Mouse (Mus musculus): Measurements from ENCODE around the gene Cers3. TPM values are rescaled to one million over a fixed set of nuclear protein-coding genes. Genes with fewer than 3 reads are reported as not detected.

Gene Cers3
- polyA plus RNA-seq, 1 experiment: 69.7 TPM

- TF ChIP-seq CTCF (IDR thresholded peaks at IDR 0.05; ENCODE audit: control insufficient read depth, insufficient read depth, insufficient replicate concordance, low read depth, low read length): peak; percentile 89; the same call in 1 of the 2 replicates
- TF ChIP-seq POLR2A (IDR thresholded peaks at IDR 0.05; ENCODE audit: control insufficient read depth, low read depth, low read length): no peak
- H3K27ac ChIP-seq (ENCODE audit: control insufficient read depth, insufficient read depth, low read depth, low read length): no peak within 1 kb of the TSS
- peaks cover 12% of the 10 kb centered on the region for H3K4me1 ChIP-seq (ENCODE audit: control insufficient read depth, insufficient read depth, low read length)
- no peaks in the 10 kb centered on the region for H3K36me3 ChIP-seq (ENCODE audit: control insufficient read depth, insufficient read depth, low read length)
- peak within 1 kb of the TSS; percentile 73 for H3K4me3 ChIP-seq (ENCODE audit: control insufficient read depth, low read depth, low read length)
- H3K27me3 ChIP-seq (ENCODE audit: control insufficient read depth, insufficient read depth, low read length): no peaks in the 10 kb centered on the region
Measured at GRCm38 (mm10) chr7:66839463-66840007, 96.2 kb downstream of the Cers3 start, which contains the start of gene Adamts17. Gene Adamts17, plus strand, starts transcription at chr7:66839735.

- TF ChIP-seq POLR2A (IDR thresholded peaks at IDR 0.05; ENCODE audit: control insufficient read depth, low read depth, low read length) (no peak), CTCF (IDR thresholded peaks at IDR 0.05; ENCODE audit: control insufficient read depth, insufficient read depth, insufficient replicate concordance, low read depth, low read length) (no peak)
- no peak overlapping the region for H3K27ac ChIP-seq (ENCODE audit: control insufficient read depth, insufficient read depth, low read depth, low read length)
Measured at GRCm38 (mm10) chr7:66840008-66840719, 96.9 kb downstream of the Cers3 start.

GRCm38 (mm10) chr7:66841165-66841564 lies 97.9 kb downstream of the Cers3 start:
- peaks cover 12% of the 10 kb centered on the region for H3K4me1 ChIP-seq (ENCODE audit: control insufficient read depth, insufficient read depth, low read length)
- H3K27me3 ChIP-seq (ENCODE audit: control insufficient read depth, insufficient read depth, low read length): no peaks in the 10 kb centered on the region
- no peak overlapping the region for H3K27ac ChIP-seq (ENCODE audit: control insufficient read depth, insufficient read depth, low read depth, low read length)
- no peak overlapping the region for H3K4me3 ChIP-seq (ENCODE audit: control insufficient read depth, low read depth, low read length)
- H3K36me3 ChIP-seq (ENCODE audit: control insufficient read depth, insufficient read depth, low read length): no peaks in the 10 kb centered on the region
- TF ChIP-seq CTCF (IDR thresholded peaks at IDR 0.05; ENCODE audit: control insufficient read depth, insufficient read depth, insufficient replicate concordance, low read depth, low read length) (no peak), POLR2A (IDR thresholded peaks at IDR 0.05; ENCODE audit: control insufficient read depth, low read depth, low read length) (no peak)

More at GRCm38 (mm10) chr7:66840008-66840719, 96.9 kb downstream of the Cers3 start:
- H3K4me3 ChIP-seq (ENCODE audit: control insufficient read depth, low read depth, low read length): peak overlapping the region; percentile 73
- no peaks in the 10 kb centered on the region for H3K36me3 ChIP-seq (ENCODE audit: control insufficient read depth, insufficient read depth, low read length)
- H3K4me1 ChIP-seq (ENCODE audit: control insufficient read depth, insufficient read depth, low read length): peaks cover 12% of the 10 kb centered on the region
- no peaks in the 10 kb centered on the region for H3K27me3 ChIP-seq (ENCODE audit: control insufficient read depth, insufficient read depth, low read length)

GRCm38 (mm10) chr7:66842021-66842420 lies 98.7 kb downstream of the Cers3 start:
- Histone ChIP-seq H3K36me3 (ENCODE audit: control insufficient read depth, insufficient read depth, low read length) (no peaks in the 10 kb centered on the region), H3K4me1 (ENCODE audit: control insufficient read depth, insufficient read depth, low read length) (peaks cover 12% of the 10 kb centered on the region), H3K27me3 (ENCODE audit: control insufficient read depth, insufficient read depth, low read length) (no peaks in the 10 kb centered on the region), H3K27ac (ENCODE audit: control insufficient read depth, insufficient read depth, low read depth, low read length) (no peak overlapping the region), H3K4me3 (ENCODE audit: control insufficient read depth, low read depth, low read length) (no peak overlapping the region)
- TF ChIP-seq POLR2A (IDR thresholded peaks at IDR 0.05; ENCODE audit: control insufficient read depth, low read depth, low read length): no peak
- peak; percentile 64; the same call in 1 of the 2 replicates for TF ChIP-seq CTCF (IDR thresholded peaks at IDR 0.05; ENCODE audit: control insufficient read depth, insufficient read depth, insufficient replicate concordance, low read depth, low read length)

GRCm38 (mm10) chr7:66843846-66844245 lies 100.5 kb downstream of the Cers3 start:
- no peak overlapping the region for H3K27ac ChIP-seq (ENCODE audit: control insufficient read depth, insufficient read depth, low read depth, low read length)
- H3K4me3 ChIP-seq (ENCODE audit: control insufficient read depth, low read depth, low read length): no peak overlapping the region
- H3K36me3 ChIP-seq (ENCODE audit: control insufficient read depth, insufficient read depth, low read length): no peaks in the 10 kb centered on the region
- no peaks in the 10 kb centered on the region for H3K27me3 ChIP-seq (ENCODE audit: control insufficient read depth, insufficient read depth, low read length)
- TF ChIP-seq CTCF (IDR thresholded peaks at IDR 0.05; ENCODE audit: control insufficient read depth, insufficient read depth, insufficient replicate concordance, low read depth, low read length) (no peak), POLR2A (IDR thresholded peaks at IDR 0.05; ENCODE audit: control insufficient read depth, low read depth, low read length) (no peak)
- peaks cover 12% of the 10 kb centered on the region for H3K4me1 ChIP-seq (ENCODE audit: control insufficient read depth, insufficient read depth, low read length)

GRCm38 (mm10) chr7:66846582-66846981 lies 103.3 kb downstream of the Cers3 start:
- Histone ChIP-seq H3K36me3 (ENCODE audit: control insufficient read depth, insufficient read depth, low read length) (no peaks in the 10 kb centered on the region), H3K27ac (ENCODE audit: control insufficient read depth, insufficient read depth, low read depth, low read length) (no peak overlapping the region), H3K4me1 (ENCODE audit: control insufficient read depth, insufficient read depth, low read length) (no peaks in the 10 kb centered on the region; the same call in 1 of the 2 replicates), H3K4me3 (ENCODE audit: control insufficient read depth, low read depth, low read length) (no peak overlapping the region), H3K27me3 (ENCODE audit: control insufficient read depth, insufficient read depth, low read length) (no peaks in the 10 kb centered on the region)
- no peak for TF ChIP-seq POLR2A (IDR thresholded peaks at IDR 0.05; ENCODE audit: control insufficient read depth, low read depth, low read length)
- no peak for TF ChIP-seq CTCF (IDR thresholded peaks at IDR 0.05; ENCODE audit: control insufficient read depth, insufficient read depth, insufficient replicate concordance, low read depth, low read length)

- Histone ChIP-seq H3K36me3 (ENCODE audit: control insufficient read depth, insufficient read depth, low read length) (no peaks in the 10 kb centered on the region), H3K4me1 (ENCODE audit: control insufficient read depth, insufficient read depth, low read length) (no peaks in the 10 kb centered on the region; the same call in 1 of the 2 replicates), H3K27ac (ENCODE audit: control insufficient read depth, insufficient read depth, low read depth, low read length) (no peak overlapping the region), H3K27me3 (ENCODE audit: control insufficient read depth, insufficient read depth, low read length) (no peaks in the 10 kb centered on the region), H3K4me3 (ENCODE audit: control insufficient read depth, low read depth, low read length) (no peak overlapping the region)
- TF ChIP-seq POLR2A (IDR thresholded peaks at IDR 0.05; ENCODE audit: control insufficient read depth, low read depth, low read length): no peak
- no peak for TF ChIP-seq CTCF (IDR thresholded peaks at IDR 0.05; ENCODE audit: control insufficient read depth, insufficient read depth, insufficient replicate concordance, low read depth, low read length)
Measured at GRCm38 (mm10) chr7:66847299-66847698, 104.0 kb downstream of the Cers3 start.

Data from testis, adult 2 months (tissue).